Mouse (Mus musculus) cerebellum, adult 2 months (tissue): ENCODE measurements around the gene Ctcf. TPM values are rescaled to one million over a fixed set of nuclear protein-coding genes. Genes with fewer than 3 reads are reported as not detected.

Experiments
- DNase-seq, 2 experiments: peaks; one replicate each; pipeline ENCODE4 v3.0.0; 2021
- H3K27ac ChIP-seq: fragments of 200-500 bp; 2 replicates; pipeline ENCODE4 v1.5.1; 2012; ENCODE audit warnings: low read length, control low read depth, inconsistent platforms; ENCODE audit not compliant: insufficient read depth
- H3K27me3 ChIP-seq: fragments of 200-500 bp; 2 replicates; pipeline ENCODE4 v1.6.1; 2012; ENCODE audit warnings: inconsistent platforms, mild to moderate bottlenecking, low read length, moderate library complexity; ENCODE audit not compliant: control insufficient read depth, insufficient read depth
- H3K4me1 ChIP-seq: fragments of 200-500 bp; 2 replicates; pipeline ENCODE4 v1.6.1; 2011; ENCODE audit warnings: low read length; ENCODE audit not compliant: control insufficient read depth, insufficient read depth
- H3K4me3 ChIP-seq: fragments of 200-500 bp; replicated peaks from 2 replicates; pipeline ENCODE3; 2011; ENCODE audit warnings: mild to moderate bottlenecking, low read depth, low read length, control low read depth; ENCODE audit not compliant: insufficient read depth
- CTCF ChIP-seq: fragments of 200-500 bp; IDR thresholded peaks from 2 replicates; pipeline ENCODE4 v1.5.1; 2011; ENCODE audit warnings: low read depth, mild to moderate bottlenecking, control low read depth, low read length, moderate library complexity, borderline replicate concordance; ENCODE audit not compliant: insufficient read depth
- POLR2A ChIP-seq: fragments of 200-500 bp; IDR thresholded peaks from 2 replicates; pipeline ENCODE4 v1.6.1; 2011; ENCODE audit warnings: low read length, control low read depth, borderline replicate concordance; ENCODE audit not compliant: insufficient read depth
- WGBS: fragments of 180-500 bp; shearing (Covaris S2); methylation state at CpG from one replicate; pipeline ENCODE4 v1.1.7; 2018; 5-methylcytosine and 5-hydroxymethylcytosine counted together
- polyA plus RNA-seq: library from polyadenylated mRNA; depleted of rRNA; stranded (reverse); fragments of >200 nt; gene quantifications from 2 replicates; pipeline ENCODE4 v1.2.3, GENCODE M21; 2012

The Ctcf gene
- polyA plus RNA-seq, 1 experiment, result 41.6 TPM

DNA sequence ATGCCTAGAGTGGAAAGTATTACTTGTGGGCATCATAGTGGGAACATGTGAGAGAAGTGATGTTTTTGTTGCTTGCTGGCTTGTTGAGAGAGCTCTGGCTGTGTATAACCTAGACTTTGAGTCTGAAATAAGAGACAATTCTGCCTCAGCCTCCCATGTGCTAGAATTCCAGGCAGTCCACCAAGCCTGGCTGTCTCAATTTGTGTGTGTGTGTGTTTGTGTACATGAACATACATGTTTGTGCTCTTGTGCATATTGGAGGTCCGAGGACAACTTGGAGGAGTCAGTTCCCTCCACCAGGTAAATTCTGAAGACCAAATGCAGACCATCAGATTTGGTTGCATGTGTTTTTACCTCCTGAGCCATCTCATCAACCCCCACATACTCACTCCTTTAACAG, 8.8 kb downstream of the Ctcf start:
- no peak for DNase-seq
- no peak for TF ChIP-seq CTCF
- no peak for TF ChIP-seq POLR2A
- no peak overlapping the region for H3K4me3 ChIP-seq
- 96% methylated on average over 1 of the region's 1 CpGs for WGBS
- no peaks in the 10 kb centered on the region for H3K27me3 ChIP-seq
- no peak overlapping the region for H3K27ac ChIP-seq
- H3K4me1 ChIP-seq, result peaks cover 6% of the 10 kb centered on the region; the same call in 1 of the 2 replicates

DNA sequence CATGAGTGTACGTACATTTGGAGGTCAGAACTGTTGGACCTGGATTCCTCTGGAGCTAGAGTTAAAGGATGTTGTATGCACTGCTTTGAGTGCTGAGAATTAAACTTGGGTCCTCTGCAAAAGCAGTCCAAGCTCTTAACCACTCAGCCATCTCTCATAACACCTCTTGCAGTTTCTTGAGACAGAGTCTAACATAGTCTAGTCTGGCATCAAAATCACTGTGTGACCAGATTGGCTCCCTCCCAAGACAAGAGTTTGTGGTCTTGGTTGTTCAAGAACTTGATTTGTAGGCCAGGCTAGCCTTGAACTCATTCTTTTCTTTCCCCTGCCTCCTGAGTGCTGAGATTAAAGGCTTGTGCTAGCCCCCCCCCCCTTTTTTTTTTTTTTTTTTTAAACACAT, 12.6 kb downstream of the Ctcf start:
- TF ChIP-seq POLR2A (no peak), CTCF (no peak)
- WGBS, result 81% methylated on average over 1 of the region's 1 CpGs
- Histone ChIP-seq H3K27ac (no peak overlapping the region), H3K27me3 (no peaks in the 10 kb centered on the region), H3K4me3 (no peak overlapping the region), H3K4me1 (peaks cover 2% of the 10 kb centered on the region; the same call in 1 of the 2 replicates)
- DNase-seq, result no peak

DNA sequence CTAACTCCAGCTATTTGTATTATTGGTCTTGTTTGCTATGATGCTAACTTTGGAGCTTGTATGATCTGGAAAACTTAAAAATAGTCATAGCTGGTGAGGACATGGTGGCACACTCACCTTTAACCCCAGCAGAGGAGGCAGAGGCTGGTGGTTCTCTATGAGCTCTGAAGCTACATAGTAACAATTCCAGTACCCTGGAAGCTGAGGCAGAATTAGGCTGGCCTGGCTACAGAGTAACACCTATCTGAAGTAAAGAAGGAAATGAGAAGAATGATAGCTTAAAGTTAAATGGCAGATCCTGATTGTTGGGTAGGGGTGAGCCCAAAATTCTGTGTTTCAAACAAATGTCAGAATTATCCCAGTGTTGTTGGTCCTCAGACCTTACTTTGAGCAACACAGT, 21.3 kb downstream of the Ctcf start:
- no peaks in the 10 kb centered on the region for H3K27me3 ChIP-seq
- no peaks in the 10 kb centered on the region for H3K4me1 ChIP-seq
- no peak overlapping the region for H3K27ac ChIP-seq
- no peak for TF ChIP-seq POLR2A
- TF ChIP-seq CTCF, result no peak
- H3K4me3 ChIP-seq, result no peak overlapping the region
- no peak for DNase-seq

DNA sequence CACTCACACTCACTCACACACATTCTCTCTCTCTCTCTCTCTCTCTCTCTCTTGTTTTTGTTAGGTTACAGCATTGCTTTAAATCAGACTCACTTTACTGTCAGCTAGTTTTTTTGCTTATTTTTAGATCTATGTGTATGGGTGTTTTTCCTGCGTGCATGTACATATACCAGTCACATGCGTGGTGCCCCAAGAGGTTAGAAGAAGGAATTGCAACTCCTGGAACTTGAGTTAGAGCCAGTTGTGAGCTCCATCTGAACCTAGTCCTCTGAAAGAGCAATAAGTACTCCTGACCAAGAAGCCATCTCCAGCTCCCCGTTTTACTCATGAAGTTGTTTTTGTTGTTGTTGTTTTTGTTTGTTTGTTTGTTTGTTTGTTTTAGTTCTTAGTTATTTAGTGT, 24.8 kb downstream of the Ctcf start:
- H3K4me1 ChIP-seq, result no peaks in the 10 kb centered on the region
- H3K27me3 ChIP-seq, result no peaks in the 10 kb centered on the region
- DNase-seq, result peak in 1 of 2 experiments; percentile 40
- H3K4me3 ChIP-seq, result no peak overlapping the region
- H3K27ac ChIP-seq, result no peak overlapping the region
- WGBS, result 49% methylated on average over 3 of the region's 3 CpGs
- TF ChIP-seq CTCF (peak; percentile 42; the same call in 1 of the 2 replicates), POLR2A (no peak)

DNA sequence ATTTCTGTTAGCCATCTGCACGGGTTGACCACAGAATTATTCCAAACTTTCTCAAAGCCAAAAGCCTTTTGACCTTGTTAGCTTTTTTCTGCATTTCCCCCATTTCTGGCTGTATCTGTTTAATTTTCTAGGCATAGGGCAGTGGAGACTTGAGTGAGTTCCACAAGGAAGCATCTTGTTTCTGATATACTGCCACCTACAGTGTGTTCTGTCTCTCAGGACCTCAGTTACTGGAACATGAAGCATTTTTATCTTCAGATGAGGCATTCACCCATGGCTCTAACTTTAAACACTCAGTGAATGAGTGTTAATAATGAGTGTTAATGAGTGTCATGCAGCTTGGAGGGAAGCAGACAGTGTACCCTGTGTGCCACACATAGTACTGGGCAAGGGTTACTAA, 41.5 kb downstream of the Ctcf start:
- Histone ChIP-seq H3K4me3 (no peak overlapping the region), H3K27me3 (no peaks in the 10 kb centered on the region; the same call in 1 of the 2 replicates), H3K27ac (no peak overlapping the region), H3K4me1 (no peaks in the 10 kb centered on the region)
- WGBS, result 80% methylated on average over 1 of the region's 1 CpGs
- TF ChIP-seq POLR2A (no peak), CTCF (peak; percentile 5; the same call in 1 of the 2 replicates)
- no peak for DNase-seq

DNA sequence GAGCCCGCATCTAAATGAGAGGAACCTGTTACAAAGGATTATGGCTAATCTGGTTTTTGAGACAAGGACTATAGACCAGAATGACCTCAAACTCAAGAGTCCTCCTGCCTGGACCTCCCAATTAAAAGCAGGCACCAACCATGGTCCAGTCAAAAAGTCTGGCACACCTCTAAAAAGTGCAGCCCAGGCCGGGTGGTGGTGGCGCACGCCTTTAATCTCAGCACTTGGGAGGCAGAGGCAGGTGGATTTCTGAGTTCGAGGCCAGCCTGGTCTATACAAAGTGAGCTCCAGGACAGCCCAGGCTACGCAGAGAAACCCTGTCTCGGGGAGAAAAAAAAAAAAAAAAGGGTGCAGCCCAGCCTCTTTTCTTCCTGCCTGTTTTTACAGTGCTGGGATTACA, 49.0 kb downstream of the Ctcf start:
- Histone ChIP-seq H3K4me1 (peaks cover 7% of the 10 kb centered on the region; the same call in 1 of the 2 replicates), H3K27me3 (no peaks in the 10 kb centered on the region), H3K4me3 (no peak overlapping the region), H3K27ac (no peak overlapping the region)
- TF ChIP-seq CTCF, result no peak
- WGBS, result 81% methylated on average over 7 of the region's 7 CpGs
- DNase-seq, result no peak

DNA sequence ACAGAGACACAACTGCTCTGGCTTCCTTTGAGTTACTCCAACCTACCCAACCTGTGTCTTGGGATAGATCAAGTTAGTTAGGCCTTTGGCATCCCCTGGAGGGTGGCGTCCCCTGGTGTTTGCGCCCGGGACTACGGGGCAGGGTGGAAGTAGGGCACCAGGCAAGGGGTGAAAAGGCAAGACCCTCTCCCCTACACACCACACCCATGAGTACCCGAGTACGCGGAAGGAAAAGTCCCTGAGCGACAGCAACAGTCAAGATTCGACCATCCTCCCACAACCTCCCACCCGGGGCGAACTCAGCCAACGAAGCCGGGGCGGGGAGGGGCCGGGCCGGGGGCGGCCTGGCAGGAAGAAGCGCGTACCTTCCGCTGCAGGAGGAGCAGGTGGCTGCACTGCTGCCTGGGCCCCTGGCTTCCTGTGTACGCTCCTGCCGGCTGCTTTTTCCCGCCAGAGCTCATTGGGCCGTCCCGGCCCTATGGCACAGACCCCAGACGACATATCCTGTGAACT, 49.5 kb downstream of the Ctcf start, which contains the start of gene Carmil2:
Gene Carmil2 (plus strand): TSS at position 479 of the 513 bp plus-strand sequence.
- peak in 1 of 2 experiments; percentile 60 for DNase-seq
- no peak for TF ChIP-seq POLR2A
- peak; percentile 73 for TF ChIP-seq CTCF
- peak within 1 kb of the TSS; percentile 8 for H3K4me3 ChIP-seq
- 5% methylated on average over 26 of the region's 26 CpGs for WGBS
- H3K27me3 ChIP-seq, result no peaks in the 10 kb centered on the region
- H3K27ac ChIP-seq, result no peak within 1 kb of the TSS
- peaks cover 7% of the 10 kb centered on the region; the same call in 1 of the 2 replicates for H3K4me1 ChIP-seq

DNA sequence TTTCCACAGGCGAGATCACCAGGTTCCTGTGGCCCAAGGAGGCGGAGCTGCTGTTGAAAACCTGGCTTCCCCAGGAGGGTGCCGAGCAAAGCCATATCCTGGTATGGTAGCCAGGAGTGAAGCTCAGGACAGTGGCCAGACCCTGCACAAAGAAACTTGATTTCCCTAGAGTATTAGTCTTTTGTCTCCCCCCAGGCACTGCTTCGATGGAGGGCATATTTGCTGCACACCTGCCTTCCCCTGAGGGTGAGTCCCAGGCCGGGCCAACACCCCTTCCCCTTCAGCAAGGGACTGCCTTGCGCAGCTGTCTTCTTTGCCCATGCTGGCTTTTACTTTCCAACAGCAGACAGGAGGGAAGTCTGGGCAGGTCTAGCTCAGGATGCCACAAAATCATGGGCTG, 50.2 kb downstream of the Ctcf start:
- no peak overlapping the region for H3K4me3 ChIP-seq
- no peak overlapping the region for H3K27ac ChIP-seq
- H3K27me3 ChIP-seq, result no peaks in the 10 kb centered on the region
- no peak for DNase-seq
- no peak for TF ChIP-seq CTCF
- TF ChIP-seq POLR2A, result no peak
- WGBS, result 45% methylated on average over 6 of the region's 6 CpGs
- H3K4me1 ChIP-seq, result peaks cover 7% of the 10 kb centered on the region; the same call in 1 of the 2 replicates
